Mouse (Mus musculus) liver, embryonic 12.5 days (tissue): Measurements from ENCODE around the gene Gm35315. TPM values are rescaled to one million over a fixed set of nuclear protein-coding genes. Genes with fewer than 3 reads are reported as not detected.
"Not testable (repeated sequence)": the region's sequence is repeated elsewhere in the genome, so short reads cannot be mapped to it uniquely, and the experiment has no call there.

Source experiments
- ATAC-seq: fragments of 200-750 bp; cut with Nextera tagmentation; 2 replicates; pipeline ENCODE4 v1.8.0; 2017; ENCODE audit warnings: moderate number of reproducible peaks, mild to moderate bottlenecking, moderate library complexity
- H3K27ac ChIP-seq: fragments of 300-500 bp; sonication (generic); 2 replicates; pipeline ENCODE4 v1.5.1; 2016; ENCODE audit warnings: mild to moderate bottlenecking
- H3K27me3 ChIP-seq: fragments of 300-500 bp; sonication (generic); replicated peaks from 2 replicates; pipeline ENCODE4 v1.6.1; 2016; ENCODE audit warnings: mild to moderate bottlenecking, moderate library complexity
- H3K36me3 ChIP-seq: fragments of 300-500 bp; sonication (generic); 2 replicates; pipeline ENCODE4 v1.6.1; 2016; ENCODE audit warnings: mild to moderate bottlenecking, moderate library complexity
- H3K4me1 ChIP-seq: fragments of 300-500 bp; sonication (generic); 2 replicates; pipeline ENCODE4 v1.6.1; 2016
- H3K4me2 ChIP-seq: fragments of 300-500 bp; sonication (generic); 2 replicates; pipeline ENCODE4 v1.6.1; 2016; ENCODE audit warnings: mild to moderate bottlenecking, moderate library complexity
- H3K4me3 ChIP-seq: fragments of 300-500 bp; sonication (generic); 2 replicates; pipeline ENCODE4 v1.5.1; 2016; ENCODE audit warnings: mild to moderate bottlenecking, moderate library complexity
- H3K9ac ChIP-seq: fragments of 300-500 bp; sonication (generic); 2 replicates; pipeline ENCODE4 v1.6.1; 2016; ENCODE audit warnings: mild to moderate bottlenecking, moderate library complexity
- H3K9me3 ChIP-seq: fragments of 300-500 bp; sonication (generic); replicated peaks from 2 replicates; pipeline ENCODE4 v1.6.1; 2016; ENCODE audit warnings: mild to moderate bottlenecking, moderate library complexity
- WGBS: fragments of 180-500 bp; shearing (Covaris S2); methylation state at CpG from one replicate; pipeline ENCODE4 v1.1.7; 2016; ENCODE audit not compliant: insufficient replicate concordance; 5-methylcytosine and 5-hydroxymethylcytosine counted together
- polyA plus RNA-seq: library from polyadenylated mRNA; unstranded; fragments of >200 nt; fragmentation: Nextera tagmentation; extraction: Ambion mirVana; gene quantifications from 2 replicates; pipeline ENCODE4 v1.2.1, GENCODE M21; 2016

Gm35315 gene
- polyA plus RNA-seq, 1 experiment from 2014 or later: 1.8 TPM

DNA sequence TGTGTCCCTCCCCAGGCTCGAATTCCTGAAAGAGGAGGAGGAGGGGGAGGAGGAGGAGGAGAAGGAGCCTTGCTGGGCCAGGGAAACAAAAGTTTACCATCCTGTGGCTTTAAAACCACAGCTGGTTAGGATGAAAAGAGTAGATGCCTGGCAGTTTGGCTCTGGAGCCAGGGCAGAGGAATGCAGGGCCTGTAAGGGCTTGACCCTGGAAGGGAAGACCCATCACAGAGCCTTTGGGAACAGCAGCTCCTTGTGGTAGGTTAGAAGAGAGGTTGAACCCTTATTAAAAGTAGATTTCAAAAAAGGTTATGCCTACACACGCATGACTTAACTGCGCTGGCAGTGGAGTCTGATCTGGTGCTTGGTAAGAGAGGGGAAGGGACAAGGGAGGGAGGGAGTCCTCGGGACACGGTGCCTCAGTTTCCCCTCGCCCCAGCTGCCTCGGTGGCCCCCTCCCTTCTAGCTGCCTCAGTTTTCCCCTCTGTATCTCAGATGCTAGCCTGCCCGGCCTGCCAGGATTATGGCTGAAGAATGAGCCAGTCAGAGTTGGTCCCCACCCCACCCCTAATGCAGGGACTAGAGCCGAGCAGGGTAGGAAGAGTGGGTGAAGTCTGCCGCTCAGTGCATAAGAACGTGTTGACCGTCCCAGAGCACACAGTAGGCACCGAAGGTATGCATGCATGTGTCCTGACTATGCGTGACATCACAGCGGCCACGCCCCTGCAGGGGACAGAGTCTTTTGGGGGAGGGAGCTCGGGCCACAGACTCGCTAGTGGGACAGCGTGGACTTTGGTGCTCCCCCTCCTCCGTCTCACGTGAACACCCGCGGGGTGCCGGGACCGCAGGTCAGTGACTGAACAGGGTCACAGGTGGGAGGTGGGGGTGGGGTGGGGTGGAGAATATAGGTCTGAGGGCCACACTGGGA, 5.7 kb upstream of the Gm35315 start, which contains the start of gene Plcxd1:
Plcxd1 (plus strand) TSS at position 314 of the 925 bp plus-strand sequence.
- H3K27me3 ChIP-seq: peaks cover 32% of the 10 kb centered on the region
- no peak within 1 kb of the TSS for H3K9ac ChIP-seq
- no peaks in the 10 kb centered on the region for H3K9me3 ChIP-seq
- peak; percentile 37; the same call in 1 of the 2 replicates for ATAC-seq
- peak within 1 kb of the TSS; percentile 37 for H3K4me3 ChIP-seq
- H3K36me3 ChIP-seq: peaks cover 27% of the 10 kb centered on the region
- H3K4me2 ChIP-seq: peak within 1 kb of the TSS; percentile 73
- peaks cover 35% of the 10 kb centered on the region for H3K4me1 ChIP-seq
- WGBS: 17% methylated on average over 25 of the region's 25 CpGs
- H3K27ac ChIP-seq: no peak within 1 kb of the TSS

DNA sequence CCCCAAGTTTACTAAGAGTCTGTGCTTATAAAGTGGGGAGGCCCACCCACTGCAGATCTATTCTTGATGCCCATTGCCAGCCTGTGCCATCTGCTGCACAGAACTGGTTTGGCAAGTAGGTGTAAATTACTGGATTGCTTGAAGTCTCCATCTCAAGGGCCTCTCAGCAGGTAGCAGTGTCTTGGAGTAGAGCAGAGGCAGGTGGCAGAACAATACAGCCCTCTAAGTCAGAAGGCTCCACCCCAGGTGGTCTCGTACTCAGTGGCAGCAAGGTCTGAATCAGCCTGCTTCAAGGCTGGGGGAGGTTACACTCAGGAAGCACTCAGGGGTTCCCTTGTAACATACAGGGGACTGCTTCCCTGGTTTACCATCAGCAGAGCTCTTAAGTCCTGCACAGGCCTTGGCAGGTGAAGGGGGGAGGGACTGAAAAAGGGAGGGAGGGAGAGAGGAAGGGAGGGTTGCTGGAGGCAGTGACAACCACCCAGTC, 4.8 kb upstream of the Gm35315 start:
- no peak overlapping the region for H3K4me2 ChIP-seq
- H3K36me3 ChIP-seq: peaks cover 18% of the 10 kb centered on the region
- peaks cover 32% of the 10 kb centered on the region for H3K27me3 ChIP-seq
- 81% methylated on average over 1 of the region's 1 CpGs for WGBS
- no peaks in the 10 kb centered on the region for H3K9me3 ChIP-seq
- H3K9ac ChIP-seq: no peak overlapping the region
- H3K4me3 ChIP-seq: no peak overlapping the region
- no peak overlapping the region for H3K27ac ChIP-seq
- ATAC-seq: no peak
- H3K4me1 ChIP-seq: peaks cover 40% of the 10 kb centered on the region

DNA sequence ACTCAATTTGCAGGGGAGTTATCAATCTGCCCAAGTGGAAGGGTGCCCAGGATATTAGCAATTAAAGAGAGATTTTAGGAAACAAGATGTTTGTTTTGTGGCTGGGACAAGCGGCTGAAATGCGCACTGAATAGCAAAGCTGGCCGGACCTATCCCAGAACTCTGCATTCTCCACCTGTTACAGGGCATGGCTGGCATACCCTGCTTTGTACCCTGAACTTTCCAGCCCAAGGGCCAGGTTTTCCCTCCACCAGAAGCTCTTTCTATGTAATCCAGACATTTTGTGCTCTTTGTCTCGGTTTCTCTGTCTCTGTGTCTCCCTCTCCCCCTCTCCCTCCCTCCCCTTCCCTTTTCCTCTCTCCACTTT, 610 bp upstream of the Gm35315 start:
- Histone ChIP-seq H3K27ac (peak overlapping the region; percentile 85), H3K4me1 (peaks cover 19% of the 10 kb centered on the region), H3K27me3 (peaks cover 12% of the 10 kb centered on the region), H3K4me2 (peak overlapping the region; percentile 83), H3K4me3 (peak overlapping the region; percentile 59), H3K9me3 (no peaks in the 10 kb centered on the region), H3K36me3 (no peaks in the 10 kb centered on the region), H3K9ac (peak overlapping the region; percentile 69)
- WGBS: 3% methylated on average over 4 of the region's 4 CpGs
- ATAC-seq: peak; percentile 38

DNA sequence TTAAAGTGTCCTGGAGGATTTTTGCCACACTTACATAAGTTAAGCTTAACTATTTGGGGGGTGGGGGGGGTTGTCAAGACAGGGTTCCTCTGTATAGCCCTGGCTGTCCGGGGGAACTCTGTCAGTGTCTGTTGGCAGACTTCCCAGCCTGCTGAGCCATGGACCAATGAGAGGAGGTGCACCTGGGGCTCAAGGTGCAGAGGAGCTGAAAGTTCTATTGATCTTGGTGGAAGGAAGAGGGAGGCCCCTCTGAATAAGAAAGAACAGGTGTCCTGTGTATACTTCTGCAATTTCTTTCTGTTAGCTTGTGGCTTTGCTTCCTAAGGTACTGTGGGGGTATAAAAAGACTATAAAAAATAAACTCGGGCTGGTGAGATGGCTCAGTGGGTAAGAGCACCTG, 2.7 kb downstream of the Gm35315 start:
- no peak overlapping the region for H3K4me2 ChIP-seq
- peaks cover 19% of the 10 kb centered on the region for H3K4me1 ChIP-seq
- no peak overlapping the region for H3K9ac ChIP-seq
- WGBS: 63% methylated on average over 2 of the region's 2 CpGs
- no peak for ATAC-seq
- no peaks in the 10 kb centered on the region for H3K36me3 ChIP-seq
- no peak overlapping the region for H3K27ac ChIP-seq
- H3K4me3 ChIP-seq: no peak overlapping the region
- no peaks in the 10 kb centered on the region for H3K27me3 ChIP-seq
- no peaks in the 10 kb centered on the region for H3K9me3 ChIP-seq

DNA sequence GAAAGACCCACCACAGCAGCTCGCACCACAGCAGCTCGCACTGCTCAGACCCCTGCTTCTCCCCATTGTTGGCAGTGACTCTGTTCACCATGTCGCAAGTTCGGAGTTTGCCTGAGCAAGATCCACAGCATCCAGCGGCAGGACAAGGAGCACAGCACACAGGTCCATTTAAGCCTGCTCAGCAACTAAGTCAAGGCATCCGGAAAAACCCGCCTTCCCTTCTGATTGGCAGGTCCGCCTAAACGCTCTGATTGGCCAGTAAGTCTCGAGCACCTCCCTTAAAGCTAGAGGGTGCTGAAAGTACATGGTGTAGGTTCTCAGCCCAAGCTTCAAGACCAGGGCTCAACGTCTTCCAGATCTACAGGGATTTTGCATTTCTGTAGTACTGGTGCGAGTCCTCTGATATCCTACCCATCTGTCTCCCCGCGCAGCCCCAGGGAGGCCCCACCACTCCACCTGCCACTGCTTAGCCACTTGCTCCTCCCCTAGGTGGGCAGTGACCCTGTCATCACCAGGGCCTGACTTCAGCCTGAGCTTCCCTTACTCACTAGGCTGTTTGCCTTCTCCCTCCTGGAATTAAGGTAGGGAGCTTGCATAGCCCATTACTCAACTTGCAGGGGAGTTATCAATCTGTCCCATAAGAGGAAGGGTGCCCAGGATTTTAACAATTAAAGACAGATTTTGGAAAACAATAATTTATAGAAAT, 7.9 kb downstream of the Gm35315 start:
- H3K4me2 ChIP-seq: peak overlapping the region; percentile 45

DNA sequence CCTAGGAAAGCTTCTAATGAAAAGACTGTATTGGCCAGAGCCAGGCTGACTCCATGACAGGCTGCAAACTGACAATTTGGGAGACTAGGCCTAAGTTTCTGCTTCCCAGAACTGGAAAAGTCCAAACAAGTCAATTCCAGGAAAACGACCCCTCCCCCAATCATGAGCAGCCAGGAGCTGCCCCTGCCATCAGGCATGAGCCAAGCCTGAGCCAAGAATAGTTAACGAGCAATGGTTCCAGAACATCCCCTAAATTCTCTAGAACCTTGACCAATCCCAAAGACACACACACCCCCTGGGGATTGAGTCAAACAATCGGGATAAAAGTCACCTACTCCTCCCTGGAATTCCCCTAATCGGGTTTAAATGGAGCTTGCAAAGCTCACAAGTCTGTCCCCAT, 11.3 kb downstream of the Gm35315 start:
- ATAC-seq: no peak

More for the DNA sequence above, 7.9 kb downstream of the Gm35315 start:
- H3K27ac ChIP-seq: no peak overlapping the region
- H3K9me3 ChIP-seq: no peaks in the 10 kb centered on the region
- no peaks in the 10 kb centered on the region for H3K27me3 ChIP-seq
- H3K36me3 ChIP-seq: no peaks in the 10 kb centered on the region
- peak; percentile 88 for ATAC-seq
- H3K4me1 ChIP-seq: no peaks in the 10 kb centered on the region
- H3K4me3 ChIP-seq: peak overlapping the region; percentile 22
- no peak overlapping the region for H3K9ac ChIP-seq
- 39% methylated on average over 14 of the region's 14 CpGs for WGBS

DNA sequence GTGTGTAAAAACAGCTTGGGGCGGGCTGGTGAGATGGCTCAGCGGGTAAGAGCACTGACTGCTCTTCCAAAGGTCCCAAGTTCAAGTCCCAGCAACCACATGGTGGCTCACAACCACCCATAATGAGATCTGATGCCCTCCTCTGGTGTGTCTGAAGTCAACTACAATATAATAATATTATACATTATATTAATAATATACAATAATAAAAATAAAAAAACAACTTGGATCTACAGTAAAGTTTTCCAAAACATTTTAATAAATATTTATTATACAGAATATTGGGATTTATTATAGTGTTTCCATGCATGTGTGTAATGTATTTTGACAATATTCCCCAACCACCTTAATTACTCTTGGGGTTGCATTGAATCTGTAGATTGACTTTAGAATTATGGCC, 21.8 kb downstream of the Gm35315 start, which contains the start of gene Gm17655:
Gm17655 (minus strand) TSS at position 101 of the 400 bp plus-strand sequence.
- H3K4me2 ChIP-seq, H3K9ac ChIP-seq, H3K36me3 ChIP-seq, ATAC-seq, H3K4me1 ChIP-seq, H3K27ac ChIP-seq, H3K27me3 ChIP-seq, H3K4me3 ChIP-seq: not testable (repeated sequence)
- H3K9me3 ChIP-seq: peaks cover 12% of the 10 kb centered on the region
- 58% methylated on average over 2 of the region's 2 CpGs for WGBS

More for the DNA sequence above, 11.3 kb downstream of the Gm35315 start:
- Histone ChIP-seq H3K9me3 (peaks cover 13% of the 10 kb centered on the region), H3K9ac (no peak overlapping the region), H3K27ac (no peak overlapping the region), H3K4me2 (no peak overlapping the region), H3K4me3 (no peak overlapping the region), H3K27me3 (no peaks in the 10 kb centered on the region), H3K4me1 (no peaks in the 10 kb centered on the region), H3K36me3 (peaks cover 18% of the 10 kb centered on the region)
- WGBS: 54% methylated on average over 4 of the region's 4 CpGs

DNA sequence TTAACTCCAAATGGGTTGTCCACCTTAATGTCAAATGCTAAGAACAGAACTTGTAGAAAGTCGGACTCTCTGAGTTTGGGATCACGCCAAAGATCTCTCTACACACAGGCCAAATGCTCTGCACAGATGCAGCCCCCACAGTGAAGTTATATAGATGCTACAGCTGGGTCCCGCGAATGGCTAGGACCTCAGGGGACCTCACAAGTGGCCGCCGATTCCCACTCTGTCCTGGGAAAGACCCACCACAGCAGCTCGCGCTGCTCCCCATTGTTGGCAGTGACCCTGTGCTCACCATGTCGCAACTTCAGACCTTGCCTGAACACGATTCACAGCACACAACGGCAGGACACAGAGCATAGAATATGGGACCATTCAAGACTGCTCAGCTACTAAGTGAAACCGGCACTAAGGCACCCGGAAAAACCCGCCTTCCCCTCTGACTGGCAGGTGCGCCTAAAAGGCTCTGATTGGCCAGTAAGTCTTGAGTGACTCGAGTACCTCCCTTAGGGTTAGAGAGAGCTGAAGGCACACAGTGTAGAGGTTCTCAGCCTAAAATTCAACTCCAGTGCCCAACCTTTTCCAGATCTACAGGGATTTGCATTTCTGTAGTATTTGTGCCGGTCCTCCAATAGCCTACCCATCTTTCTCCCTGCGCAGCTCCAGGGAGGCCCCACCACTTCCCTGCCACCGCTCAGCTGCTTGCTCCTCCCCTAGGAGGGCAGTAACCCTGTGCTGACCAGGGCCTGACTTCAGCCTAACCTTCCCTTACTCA, 36.4 kb downstream of the Gm35315 start:
- peaks cover 8% of the 10 kb centered on the region for H3K4me1 ChIP-seq
- peak overlapping the region; percentile 75 for H3K4me3 ChIP-seq
- H3K36me3 ChIP-seq: no peaks in the 10 kb centered on the region
- H3K27ac ChIP-seq: peak overlapping the region; percentile 52
- no peaks in the 10 kb centered on the region for H3K9me3 ChIP-seq
- 1% methylated on average over 19 of the region's 19 CpGs for WGBS
- H3K4me2 ChIP-seq: peak overlapping the region; percentile 73
- H3K27me3 ChIP-seq: no peaks in the 10 kb centered on the region
- peak; percentile 99 for ATAC-seq
- peak overlapping the region; percentile 77 for H3K9ac ChIP-seq

Other genes starting within 250 kb of the Gm35315 start
- gene Gm15446, start 171.0 kb downstream of the Gm35315 start, polyA plus RNA-seq: 0.26 and 0.42 TPM in 2 replicates
- gene Zfp932, start 97.9 kb downstream of the Gm35315 start, polyA plus RNA-seq: 8.9 and 10.6 TPM in 2 replicates
- 2.6 and 3.0 TPM in 2 replicates for gene Gm17655, start 21.9 kb downstream of the Gm35315 start, polyA plus RNA-seq
- gene Plcxd1, start 5.5 kb upstream of the Gm35315 start, polyA plus RNA-seq: 0.57 and 0.82 TPM in 2 replicates
- 13.7 and 17.5 TPM in 2 replicates for gene Gtpbp6, start 13.8 kb upstream of the Gm35315 start, polyA plus RNA-seq
- gene Zfp605, start 15.7 kb upstream of the Gm35315 start, polyA plus RNA-seq: 1.9 and 2.0 TPM in 2 replicates
- gene Chfr, start 41.4 kb upstream of the Gm35315 start, polyA plus RNA-seq: 29.1 and 30.5 TPM in 2 replicates
- 13.5 and 14.0 TPM in 2 replicates for gene Golga3, start 82.3 kb upstream of the Gm35315 start, polyA plus RNA-seq
- 20.8 and 21.6 TPM in 2 replicates for gene Ankle2, start 136.6 kb upstream of the Gm35315 start, polyA plus RNA-seq
- 46.5 and 48.1 TPM in 2 replicates for gene Pgam5, start 175.5 kb upstream of the Gm35315 start, polyA plus RNA-seq
- gene Pxmp2, start 191.8 kb upstream of the Gm35315 start, polyA plus RNA-seq: 24.4 and 26.1 TPM in 2 replicates
- 26.5 and 27.9 TPM in 2 replicates for gene Pole, start 191.9 kb upstream of the Gm35315 start, polyA plus RNA-seq
- 0.06 TPM in 1 of 2 replicates, not detected in the other for gene P2rx2, start 248.8 kb upstream of the Gm35315 start, polyA plus RNA-seq